Mouse (Mus musculus) G1E (cell line): ENCODE data around the gene Atg2b.

Experiments used
- CTCF ChIP-seq: IDR thresholded peaks from 2 replicates; pipeline ENCODE4 v1.5.1; 2012; ENCODE audit warnings: low read depth, low read length, inconsistent platforms, mixed read lengths
- GATA1 ChIP-seq: IDR thresholded peaks from 2 replicates; pipeline ENCODE4 v1.6.1; 2012; ENCODE audit warnings: borderline replicate concordance, low read length, inconsistent platforms, mixed read lengths
- TAL1 ChIP-seq: conservative IDR thresholded peaks from 2 replicates; pipeline ENCODE4 v1.6.1; 2012; ENCODE audit warnings: low read depth, low read length, inconsistent platforms, mixed read lengths

DNA sequence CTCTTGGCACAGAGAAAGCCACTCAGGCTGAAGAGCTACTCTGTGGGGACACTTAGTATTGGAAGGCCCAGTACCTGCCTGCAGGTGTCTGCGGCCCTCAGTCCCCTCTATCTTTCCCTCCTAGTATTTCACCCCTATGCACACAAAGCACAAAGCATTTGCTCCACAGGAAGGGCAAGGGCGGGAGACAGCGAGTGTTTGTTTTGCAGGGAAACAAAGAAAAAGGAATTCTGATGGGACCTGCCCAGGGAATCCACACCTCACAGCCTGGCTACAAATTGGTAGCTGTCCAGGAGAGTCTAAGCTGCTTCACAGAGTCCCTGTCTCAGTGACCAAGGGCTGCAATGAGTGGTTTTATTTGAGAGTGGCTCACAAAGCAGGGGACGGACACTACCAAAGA lies 91.5 kb downstream of the Atg2b start:
- TF ChIP-seq CTCF: no peak
- no peak for TF ChIP-seq TAL1
- no peak for TF ChIP-seq GATA1
